Mouse (Mus musculus) layer of hippocampus, adult 11-12 months (tissue): ENCODE measurements at regions not wholly inside any gene's neighbourhood (a gene's known extent, or its start where the extent isn't known, plus 50 kb on each side); places are given as distances from the start of the nearest gene placed in this dataset.

ENCODE experiments used
- DNase-seq: peaks from one replicate; pipeline ENCODE4 v3.0.0; 2022; ENCODE audit warnings: low spot score

DNA sequence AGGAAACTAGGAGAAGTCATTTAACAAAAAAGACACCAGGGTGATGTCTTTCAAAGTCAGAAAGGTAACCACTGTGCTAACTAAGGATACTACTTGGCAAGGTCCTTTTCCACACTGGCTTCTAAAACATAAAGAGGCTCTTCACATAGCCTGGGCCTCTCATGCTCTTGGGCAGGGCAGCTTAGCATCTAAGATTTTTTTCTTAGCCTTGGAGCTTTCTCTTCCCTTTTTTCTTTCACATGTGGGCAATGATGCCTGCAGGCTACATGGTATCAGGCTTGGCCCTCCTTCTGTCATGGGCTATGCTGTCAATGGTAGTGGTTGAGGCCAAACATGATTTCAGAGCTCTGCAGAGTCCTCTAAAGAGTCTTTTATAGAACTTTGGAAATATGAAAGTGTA is 60.6 kb downstream of the Serpinb6d start:
- DNase-seq, result no peak

- peak; percentile 73 for DNase-seq
These were observed 80.7 kb downstream of the Serpinb6e start for GRCm38 (mm10) chr13:33762293-33763125.

DNA sequence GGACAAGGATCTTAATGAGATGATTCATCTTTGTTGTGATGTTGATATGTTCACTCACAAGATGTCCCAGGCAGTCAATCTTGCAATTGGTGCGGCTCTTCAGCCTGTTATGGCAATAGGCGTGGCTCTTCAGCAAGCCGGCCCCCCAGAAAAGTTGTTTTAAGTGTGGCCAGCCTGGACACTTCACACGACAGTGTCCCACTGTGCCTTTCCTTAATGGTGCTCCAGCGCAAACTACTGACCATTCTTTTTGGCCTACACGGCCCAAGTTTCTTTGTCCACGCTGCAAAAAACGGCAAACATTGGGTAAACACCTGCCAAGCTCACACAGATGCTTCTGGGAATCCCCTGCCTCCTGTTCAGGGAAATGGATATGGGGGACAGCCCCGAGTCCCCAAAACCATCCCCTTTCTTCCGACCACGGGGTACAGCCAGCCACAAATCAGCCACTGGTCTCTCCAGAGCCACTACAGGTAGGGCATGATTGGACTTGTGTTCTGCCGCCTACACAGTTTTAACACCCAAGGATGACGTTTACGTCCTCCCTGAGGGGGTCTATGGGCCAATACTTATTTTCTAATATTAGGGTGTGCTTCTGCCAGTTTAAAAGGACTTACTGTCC is 79.8 kb downstream of the Serpinb6e start:
- no peak for DNase-seq
